Mouse (Mus musculus): ENCODE data around the gene Iffo2. TPM values are rescaled to one million over a fixed set of nuclear protein-coding genes. Genes with fewer than 3 reads are reported as not detected.

Iffo2 gene
- total and polyA plus RNA-seq, 3 experiments = 1.3 to 2.7 TPM; not detected in 1

DNA sequence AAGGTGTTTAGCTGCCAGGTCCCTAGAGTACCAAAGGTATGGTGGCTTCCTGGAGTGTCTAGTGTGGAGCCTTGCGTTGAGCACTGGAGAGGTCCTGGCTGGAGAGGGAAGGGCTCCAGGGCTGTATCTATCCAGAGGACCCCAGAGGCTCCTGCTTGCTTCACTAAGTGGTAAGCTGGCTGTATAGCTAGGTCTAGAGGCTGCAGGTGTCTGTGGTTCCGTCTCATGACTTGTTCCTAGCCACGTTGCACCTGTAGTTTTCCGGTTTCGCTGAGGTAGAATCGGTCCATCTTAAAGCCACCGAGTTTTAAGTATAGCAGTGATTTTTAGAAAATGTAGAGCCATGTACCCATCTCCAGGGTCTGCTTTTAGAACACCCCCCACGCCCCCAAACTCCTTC, 48.0 kb downstream of the Iffo2 start:
- no peak overlapping the region for H3K9ac ChIP-seq (ENCODE audit: control insufficient read depth, low read depth, low read length, poor library complexity, severe bottlenecking)
- peaks cover 0 to 4% of the 10 kb centered on the region in 2 experiments; a peak in 3 of 4 replicates for H3K4me1 ChIP-seq (ENCODE audit: control insufficient read depth in 1 of 2, insufficient read depth in 2 of 2, low read length in 2 of 2)
- no peaks in the 10 kb centered on the region for H3K9me3 ChIP-seq (replicated peaks; ENCODE audit: insufficient read depth, low read length)

DNA sequence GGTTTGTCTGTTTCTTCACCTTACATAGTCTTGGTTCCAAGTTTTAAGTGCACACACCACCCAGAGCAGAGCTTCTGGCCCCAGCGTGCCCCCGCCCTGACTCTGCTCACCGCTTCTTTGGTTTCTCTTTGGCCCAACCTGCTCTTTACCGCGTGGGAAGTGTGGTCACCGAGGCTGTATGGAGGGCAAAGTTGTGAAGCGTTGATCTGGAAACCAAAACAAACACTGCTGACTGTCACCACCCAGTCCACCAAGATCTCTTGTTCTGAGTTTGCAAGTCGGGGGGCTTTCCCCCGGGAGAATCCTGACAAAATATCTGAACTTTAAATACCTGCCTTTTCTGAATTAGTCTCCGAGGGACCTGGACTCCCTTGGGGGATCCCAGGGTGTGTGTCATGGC, 48.7 kb downstream of the Iffo2 start:
- no peak for TF ChIP-seq ZNF384 (IDR thresholded peaks at IDR 0.05; ENCODE audit: low read depth, low read length)
- TF ChIP-seq KAT2A (conservative IDR thresholded peaks at IDR 0.05; ENCODE audit: low read depth, low read length) = no peak
- Histone ChIP-seq H3K27ac (ENCODE audit: control insufficient read depth, low read depth, low read length) (no peak overlapping the region), H3K9ac (ENCODE audit: control insufficient read depth, low read depth, low read length, poor library complexity, severe bottlenecking) (no peak overlapping the region), H3K36me3 (ENCODE audit: control insufficient read depth in 1 of 2, insufficient read depth in 2 of 2, low read length in 2 of 2) (no peaks in the 10 kb centered on the region), H3K4me1 (ENCODE audit: control insufficient read depth in 1 of 2, insufficient read depth in 2 of 2, low read length in 2 of 2) (peaks cover 0 to 4% of the 10 kb centered on the region in 2 experiments; a peak in 2 of 4 replicates), H3K79me2 (ENCODE audit: control insufficient read depth, insufficient read depth, low read length, poor library complexity) (no peaks in the 10 kb centered on the region), H3K4me3 (ENCODE audit: control insufficient read depth in 1 of 2, insufficient read depth in 1 of 2, low read depth in 2 of 2, low read length in 2 of 2) (no peak overlapping the region), H3K27me3 (ENCODE audit: control insufficient read depth in 1 of 2, insufficient read depth in 2 of 2, low read length in 2 of 2) (peaks cover 0 to 8% of the 10 kb centered on the region in 2 experiments; a peak in 2 of 4 replicates), H3K9me3 (replicated peaks; ENCODE audit: insufficient read depth, low read length) (no peaks in the 10 kb centered on the region)
- DNase-seq (ENCODE audit: low read depth, low spot score) = no peak

More for the DNA sequence above, 48.0 kb downstream of the Iffo2 start:
- H3K27me3 ChIP-seq (ENCODE audit: control insufficient read depth in 1 of 2, insufficient read depth in 2 of 2, low read length in 2 of 2) = peaks cover 0 to 8% of the 10 kb centered on the region in 2 experiments; a peak in 2 of 4 replicates
- no peaks in the 10 kb centered on the region for H3K36me3 ChIP-seq (ENCODE audit: control insufficient read depth in 1 of 2, insufficient read depth in 2 of 2, low read length in 2 of 2)
- H3K27ac ChIP-seq (ENCODE audit: control insufficient read depth, low read depth, low read length) = no peak overlapping the region
- no peak for DNase-seq (ENCODE audit: low read depth, low spot score)
- no peak overlapping the region for H3K4me3 ChIP-seq (ENCODE audit: control insufficient read depth in 1 of 2, insufficient read depth in 1 of 2, low read depth in 2 of 2, low read length in 2 of 2)
- no peak for TF ChIP-seq NRF1 (IDR thresholded peaks at IDR 0.05; ENCODE audit: insufficient read depth, low read depth, low read length, poor library complexity, severe bottlenecking)
- TF ChIP-seq MAFK (IDR thresholded peaks at IDR 0.05; ENCODE audit: borderline replicate concordance, low read depth, low read length) = no peak
- no peak for TF ChIP-seq CTCF (IDR thresholded peaks at IDR 0.05 in 2 of 3, conservative IDR thresholded peaks at IDR 0.05 in 1 of 3; ENCODE audit: control insufficient read depth in 1 of 3, insufficient read depth in 1 of 3, low read depth in 2 of 3, low read length in 3 of 3, poor library complexity in 1 of 3, severe bottlenecking in 1 of 3)
- no peak for TF ChIP-seq CHD1 (IDR thresholded peaks at IDR 0.05; ENCODE audit: low read depth, low read length)
- no peak for TF ChIP-seq ZKSCAN1 (IDR thresholded peaks at IDR 0.05; ENCODE audit: low read depth, low read length)
- no peak for TF ChIP-seq HCFC1 (IDR thresholded peaks at IDR 0.05; ENCODE audit: low read depth, low read length)
- no peak for TF ChIP-seq MXI1 (IDR thresholded peaks at IDR 0.05; ENCODE audit: low read depth, low read length)
- TF ChIP-seq MYC (IDR thresholded peaks at IDR 0.05; ENCODE audit: low read depth, low read length) = no peak
- TF ChIP-seq MEF2A (IDR thresholded peaks at IDR 0.05; ENCODE audit: extremely low read depth, insufficient replicate concordance, low read depth, low read length, poor library complexity, severe bottlenecking) = no peak
- no peak for TF ChIP-seq NELFE (IDR thresholded peaks at IDR 0.05; ENCODE audit: low read depth, low read length)
- H3K79me2 ChIP-seq (ENCODE audit: control insufficient read depth, insufficient read depth, low read length, poor library complexity) = no peaks in the 10 kb centered on the region

DNA sequence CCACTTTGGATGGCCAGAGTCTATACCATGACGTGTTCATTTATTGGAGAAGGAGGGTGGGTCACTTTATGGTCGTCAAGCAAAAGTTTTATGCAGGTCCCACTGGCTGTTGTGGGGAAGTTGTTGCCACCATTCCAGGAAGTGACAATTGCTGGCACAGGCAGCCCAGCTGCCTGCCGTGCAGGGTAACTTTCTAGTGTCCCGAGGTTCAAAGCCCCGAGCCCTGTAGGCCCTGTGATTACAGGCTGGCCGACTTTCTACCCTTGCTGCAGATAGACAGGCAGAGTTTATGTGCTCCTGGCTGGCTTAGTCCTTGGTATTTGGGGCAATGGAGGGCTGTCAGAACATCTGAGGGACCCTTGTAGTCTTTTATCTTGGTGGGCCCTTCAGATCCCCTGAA, 49.1 kb downstream of the Iffo2 start:
- H3K27ac ChIP-seq (ENCODE audit: control insufficient read depth, low read depth, low read length) = no peak overlapping the region
- H3K4me1 ChIP-seq (ENCODE audit: control insufficient read depth in 1 of 2, insufficient read depth in 2 of 2, low read length in 2 of 2) = peaks cover 0 to 4% of the 10 kb centered on the region in 2 experiments; a peak in 2 of 4 replicates

More for the DNA sequence above, 49.1 kb downstream of the Iffo2 start:
- TF ChIP-seq RAD21 (IDR thresholded peaks at IDR 0.05; ENCODE audit: low read depth, low read length) (no peak), NELFE (IDR thresholded peaks at IDR 0.05; ENCODE audit: low read depth, low read length) (no peak), RCOR1 (IDR thresholded peaks at IDR 0.05; ENCODE audit: low read depth, low read length) (no peak), MAFK (IDR thresholded peaks at IDR 0.05; ENCODE audit: borderline replicate concordance, low read depth, low read length) (no peak), MYB (IDR thresholded peaks at IDR 0.05; ENCODE audit: low read depth, low read length) (no peak), POLR2AphosphoS5 (IDR thresholded peaks at IDR 0.05; ENCODE audit: borderline replicate concordance, low read depth, low read length) (no peak), HCFC1 (IDR thresholded peaks at IDR 0.05; ENCODE audit: low read depth, low read length) (no peak), E2F4 (IDR thresholded peaks at IDR 0.05; ENCODE audit: borderline replicate concordance, low read depth, low read length) (no peak), MEF2A (IDR thresholded peaks at IDR 0.05; ENCODE audit: extremely low read depth, insufficient replicate concordance, low read depth, low read length, poor library complexity, severe bottlenecking) (no peak), EP300 (IDR thresholded peaks at IDR 0.05; ENCODE audit: low read depth in 1 of 2, low read length in 2 of 2) (no peak), CHD2 (IDR thresholded peaks at IDR 0.05; ENCODE audit: low read length) (no peak), MAX (IDR thresholded peaks at IDR 0.05; ENCODE audit: low read length) (no peak), KAT2A (conservative IDR thresholded peaks at IDR 0.05; ENCODE audit: low read depth, low read length) (no peak), NRF1 (IDR thresholded peaks at IDR 0.05; ENCODE audit: insufficient read depth, low read depth, low read length, poor library complexity, severe bottlenecking) (no peak), TCF12 (IDR thresholded peaks at IDR 0.05; ENCODE audit: low read depth, low read length) (no peak), POLR2AphosphoS2 (IDR thresholded peaks at IDR 0.05; ENCODE audit: low read length) (no peak)
- Histone ChIP-seq H3K27me3 (ENCODE audit: control insufficient read depth in 1 of 2, insufficient read depth in 2 of 2, low read length in 2 of 2) (peaks cover 0 to 8% of the 10 kb centered on the region in 2 experiments; a peak in 2 of 4 replicates), H3K36me3 (ENCODE audit: control insufficient read depth in 1 of 2, insufficient read depth in 2 of 2, low read length in 2 of 2) (no peaks in the 10 kb centered on the region), H3K4me3 (ENCODE audit: control insufficient read depth in 1 of 2, insufficient read depth in 1 of 2, low read depth in 2 of 2, low read length in 2 of 2) (no peak overlapping the region), H3K9ac (ENCODE audit: control insufficient read depth, low read depth, low read length, poor library complexity, severe bottlenecking) (no peak overlapping the region), H3K79me2 (ENCODE audit: control insufficient read depth, insufficient read depth, low read length, poor library complexity) (no peaks in the 10 kb centered on the region), H3K9me3 (replicated peaks; ENCODE audit: insufficient read depth, low read length) (no peaks in the 10 kb centered on the region)
- no peak for DNase-seq (ENCODE audit: low read depth, low spot score)
